8 mouse cellular contexts compared by ENCODE assay signal in the genomic region with DNA sequence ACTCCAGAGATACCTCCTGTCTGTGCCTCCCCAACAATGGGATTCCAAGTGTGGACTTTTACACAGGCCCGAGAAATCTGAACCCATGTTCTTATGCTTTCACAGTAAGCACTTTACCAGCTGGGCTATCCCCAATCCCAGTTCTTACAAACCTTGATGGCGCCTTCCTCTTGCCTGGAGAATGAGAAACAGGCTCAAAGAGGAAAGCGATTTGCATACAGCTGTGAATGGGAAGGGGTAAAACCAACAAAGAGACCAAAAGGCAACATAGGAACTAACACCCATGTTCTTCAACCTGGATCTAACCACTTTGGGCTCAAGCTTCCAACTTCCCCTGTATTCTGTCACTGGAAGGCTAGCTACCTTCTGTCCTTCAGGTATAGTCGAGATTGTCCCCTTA. TPM values are rescaled to one million over a fixed set of nuclear protein-coding genes. Genes with fewer than 3 reads are reported as not detected.
A peak's percentile ranks its signal among the peaks of the same experiment; 100 is the strongest.
DNase-seq lines count a peak whose midpoint lies in the region; ATAC-seq and TF ChIP-seq lines count a peak whose summit lies in the region.

No protein-coding gene starts in this region.

- no peak overlapping the region for H3K9ac ChIP-seq in liver, embryonic 15.5 days

- intact Hi-C loops in gastrocnemius, adult 2 months (cut with DNase I), result loop anchor here (5.0 kb wide), 1 partner anchor 91 kb away; the partner anchor contains the start of gene Polr3b
- intact Hi-C loops in gastrocnemius, postnatal 36 days (cut with DNase I), result loop anchor here (5.0 kb wide), 1 partner anchor 41 kb away; no protein-coding TSS in a partner anchor

- peak overlapping the region; percentile 89 for H3K27ac ChIP-seq in gastrocnemius, adult 2 months
- H3K27ac ChIP-seq in hindbrain, embryonic 10.5 days, result peak overlapping the region; percentile 99
- no peak overlapping the region for H3K27ac ChIP-seq in liver, embryonic 15.5 days (replicated peaks)

- TF ChIP-seq CTCF in gastrocnemius, adult 2 months (IDR thresholded peaks at IDR 0.05), result no peak
- TF ChIP-seq CTCF in C2C12 (IDR thresholded peaks at IDR 0.05; ENCODE audit: control insufficient read depth, insufficient read depth, insufficient read length), result no peak

- DNase-seq in gastrocnemius, adult 2 months, result no peak
- DNase-seq in gastrocnemius, postnatal 36 days, result no peak
- no peak for DNase-seq in hindbrain, embryonic 10.5 days (ENCODE audit: low spot score)
- no peak for DNase-seq in thymus, postnatal 10 days (ENCODE audit: low spot score in 2 of 2)
- DNase-seq in spleen, postnatal 10 days (ENCODE audit: low spot score in 2 of 2), result no peak
- DNase-seq in layer of hippocampus, adult 11-12 months (ENCODE audit: low spot score), result no peak

- H3K27me3 ChIP-seq in C2C12 (ENCODE audit: control insufficient read depth, insufficient read depth, insufficient read length), result no peaks in the 10 kb centered on the region
- H3K27me3 ChIP-seq in hindbrain, embryonic 10.5 days (ENCODE audit: insufficient read depth, poor library complexity, severe bottlenecking), result no peaks in the 10 kb centered on the region
- peaks cover 62% of the 10 kb centered on the region for H3K27me3 ChIP-seq in liver, embryonic 15.5 days

- H3ac ChIP-seq in C2C12 (ENCODE audit: control insufficient read depth, insufficient read length, low read depth), result peak overlapping the region; percentile 28

- peaks cover 72% of the 10 kb centered on the region for H3K79me2 ChIP-seq in C2C12 (ENCODE audit: control insufficient read depth, insufficient read depth)

- ATAC-seq in liver, embryonic 15.5 days (ENCODE audit: insufficient read depth), result no peak

- WGBS in hindbrain, embryonic 10.5 days, result 85% methylated on average over 4 of the region's 4 CpGs
- 61% methylated on average over 4 of the region's 4 CpGs for WGBS in liver, embryonic 15.5 days (ENCODE audit: insufficient replicate concordance)

- peak overlapping the region; percentile 90 for H3K4me3 ChIP-seq in gastrocnemius, adult 2 months
- peak overlapping the region; percentile 84 for H3K4me3 ChIP-seq in C2C12 (ENCODE audit: insufficient read depth, poor library complexity, severe bottlenecking)
- peak overlapping the region; percentile 94 for H3K4me3 ChIP-seq in hindbrain, embryonic 10.5 days
- H3K4me3 ChIP-seq in liver, embryonic 15.5 days (replicated peaks), result peak overlapping the region; percentile 61

- H3K4me2 ChIP-seq in liver, embryonic 15.5 days, result peak overlapping the region; percentile 67

- peaks cover 54% of the 10 kb centered on the region for H3K36me3 ChIP-seq in C2C12 (ENCODE audit: control insufficient read depth, insufficient read depth)
- peaks cover 56% of the 10 kb centered on the region for H3K36me3 ChIP-seq in hindbrain, embryonic 10.5 days
- H3K36me3 ChIP-seq in liver, embryonic 15.5 days (replicated peaks), result 0 out of 2 replicates have a peak, but pooled peaks cover 4% of the 10 kb centered on the region

- peaks cover 65% of the 10 kb centered on the region for H3K79me3 ChIP-seq in C2C12 (ENCODE audit: low read depth)

- peaks cover 80% of the 10 kb centered on the region for H3K4me1 ChIP-seq in hindbrain, embryonic 10.5 days (replicated peaks)
- H3K4me1 ChIP-seq in liver, embryonic 15.5 days (replicated peaks), result peaks cover 25% of the 10 kb centered on the region

- H3K9me3 ChIP-seq in hindbrain, embryonic 10.5 days, result no peaks in the 10 kb centered on the region
- no peaks in the 10 kb centered on the region for H3K9me3 ChIP-seq in liver, embryonic 15.5 days (replicated peaks)

TF ChIP-seq in C2C12, 6 proteins besides CTCF, POLR2A, EP300 and RAD21:
- TF ChIP-seq MYOG (IDR thresholded peaks at IDR 0.05; ENCODE audit: control insufficient read depth, extremely low read depth, insufficient read length) (no peak), USF1 (IDR thresholded peaks at IDR 0.05; ENCODE audit: low read depth) (no peak), MYOD1 (IDR thresholded peaks at IDR 0.05; ENCODE audit: control insufficient read depth, insufficient read length, low read depth) (no peak), CEBPB (IDR thresholded peaks at IDR 0.05; ENCODE audit: low read depth) (no peak), MAX (IDR thresholded peaks at IDR 0.05) (no peak), FOSL1 (IDR thresholded peaks at IDR 0.05; ENCODE audit: insufficient read depth, low read length, poor library complexity, severe bottlenecking) (no peak)

RNA-seq across cellular contexts. Expression of gene Ckap4, which starts 2.3 kb away (rescaled TPM):
- total RNA-seq in gastrocnemius, adult 2 months (2021), result 10 to 100 TPM in 1 of 2 experiments, 1 to 10 TPM in 1; 7.5 to 10.6 TPM
- total RNA-seq in gastrocnemius, postnatal 36 days (2021), result 10 to 100 TPM; 12.7 to 13.8 TPM
- polyA plus RNA-seq in C2C12 (2012; fragmentation: generic; extraction: Trizol), result 106 TPM
- 72.6 and 77.2 TPM in 2 replicates for polyA plus RNA-seq in hindbrain, embryonic 10.5 days (2016; fragmentation: Nextera tagmentation; extraction: Ambion mirVana)
- 11.7 and 12.3 TPM in 2 replicates for polyA plus RNA-seq in liver, embryonic 15.5 days (2015; fragmentation: Nextera tagmentation; extraction: Ambion mirVana)

RNA-seq across cellular contexts. Expression of gene Tcp11l2, which starts 44.9 kb away (rescaled TPM):
- 10 to 100 TPM; 45.4 to 55.7 TPM for total RNA-seq in gastrocnemius, adult 2 months (2021)
- total RNA-seq in gastrocnemius, postnatal 36 days (2021), result 10 to 100 TPM; 55.9 to 65.8 TPM
- 0.91 TPM for polyA plus RNA-seq in C2C12 (2012; fragmentation: generic; extraction: Trizol)
- polyA plus RNA-seq in hindbrain, embryonic 10.5 days (2016; fragmentation: Nextera tagmentation; extraction: Ambion mirVana), result 3.3 and 6.6 TPM in 2 replicates
- 59.9 and 67.7 TPM in 2 replicates for polyA plus RNA-seq in liver, embryonic 15.5 days (2015; fragmentation: Nextera tagmentation; extraction: Ambion mirVana)
